ENCODE assay signal across 13 mouse cellular contexts in genomic region chr1:90210346-90210745, GRCm38 (mm10). TPM values are rescaled to one million over a fixed set of nuclear protein-coding genes. Genes with fewer than 3 reads are reported as not detected.
A peak's percentile ranks its signal among the peaks of the same experiment; 100 is the strongest.
DNase-seq lines count a peak whose midpoint lies in the region; ATAC-seq lines count a peak whose summit lies in the region.
"Had no signal": no experiment of that assay in that cellular context is flagged by ENCODE, and none has a peak within 500 bp of the region (broad histone marks: within the 10 kb centered on the region; RNA-seq: fewer than 3 reads in every experiment).

No protein-coding gene starts in this region.

- peaks cover 45% of the 10 kb centered on the region for H3K4me1 ChIP-seq in forebrain, embryonic 14.5 days (ENCODE audit: control insufficient read depth, insufficient read depth, low read length)
- H3K4me1 ChIP-seq in forebrain, embryonic 11.5 days (replicated peaks; ENCODE audit: control insufficient read depth, insufficient read depth, low read length), result peaks cover 26% of the 10 kb centered on the region
- H3K4me1 ChIP-seq in heart, embryonic 16.5 days (ENCODE audit: control insufficient read depth, insufficient read depth, low read length), result peaks cover 18% of the 10 kb centered on the region
- H3K4me1 ChIP-seq in midbrain, embryonic 13.5 days (replicated peaks), result peaks cover 71% of the 10 kb centered on the region
- peaks cover 19% of the 10 kb centered on the region for H3K4me1 ChIP-seq in midbrain, embryonic 16.5 days (ENCODE audit: control insufficient read depth, insufficient read depth, low read length)

- peak overlapping the region; percentile 35 for H3K4me2 ChIP-seq in forebrain, embryonic 14.5 days (ENCODE audit: low read length)
- H3K4me2 ChIP-seq in forebrain, embryonic 11.5 days (ENCODE audit: low read depth, low read length, severe bottlenecking), result no peak overlapping the region
- H3K4me2 ChIP-seq in heart, embryonic 16.5 days (ENCODE audit: low read depth, low read length), result 0 out of 2 replicates have a peak overlapping the region, but pooled peaks have one; percentile 19
- H3K4me2 ChIP-seq in midbrain, embryonic 13.5 days (replicated peaks), result peak overlapping the region; percentile 17; the same call in 1 of the 2 replicates
- H3K4me2 ChIP-seq in midbrain, embryonic 16.5 days (ENCODE audit: low read length), result no peak overlapping the region
- H3K4me2 ChIP-seq: intestine, embryonic 15.5 days had no signal

- no peak for ATAC-seq in forebrain, embryonic 14.5 days
- ATAC-seq in forebrain, embryonic 11.5 days (replicated peaks; ENCODE audit: low FRiP score), result no peak
- ATAC-seq in heart, embryonic 16.5 days (replicated peaks; ENCODE audit: extremely low read depth, insufficient read depth, low FRiP score), result no peak
- ATAC-seq in midbrain, embryonic 13.5 days, result no peak
- no peak for ATAC-seq in midbrain, embryonic 16.5 days
- ATAC-seq: intestine, embryonic 15.5 days had no signal

- no peaks in the 10 kb centered on the region for H3K9me3 ChIP-seq in forebrain, embryonic 14.5 days (replicated peaks; ENCODE audit: control insufficient read depth, low read length)
- no peaks in the 10 kb centered on the region for H3K9me3 ChIP-seq in forebrain, embryonic 11.5 days (ENCODE audit: control insufficient read depth, low read length)
- H3K9me3 ChIP-seq in heart, embryonic 16.5 days (replicated peaks; ENCODE audit: control insufficient read depth, low read length), result no peaks in the 10 kb centered on the region
- H3K9me3 ChIP-seq in midbrain, embryonic 13.5 days, result no peaks in the 10 kb centered on the region
- no peaks in the 10 kb centered on the region for H3K9me3 ChIP-seq in midbrain, embryonic 16.5 days (replicated peaks; ENCODE audit: control insufficient read depth, low read length, poor library complexity, severe bottlenecking)
- H3K9me3 ChIP-seq: heart, embryonic 10.5 days; intestine, embryonic 15.5 days had no signal

- DNase-seq in forebrain, embryonic 14.5 days (ENCODE audit: low spot score), result no peak
- DNase-seq in forebrain, embryonic 11.5 days (ENCODE audit: low spot score), result no peak
- no peak for DNase-seq in heart, postnatal 14 days
- DNase-seq in cerebellum, adult 9-11 months, result no peak
- DNase-seq: liver; lung, adult 18-20 months; lung, postnatal 4 days had no signal

- 0 out of 2 replicates have a peak overlapping the region, but pooled peaks have one; percentile 13 for H3K9ac ChIP-seq in forebrain, embryonic 14.5 days (ENCODE audit: low read length)
- H3K9ac ChIP-seq in forebrain, embryonic 11.5 days (ENCODE audit: low read length), result no peak overlapping the region
- H3K9ac ChIP-seq in heart, embryonic 16.5 days (ENCODE audit: low read length), result no peak overlapping the region
- H3K9ac ChIP-seq in midbrain, embryonic 13.5 days (replicated peaks), result no peak overlapping the region
- H3K9ac ChIP-seq in midbrain, embryonic 16.5 days (ENCODE audit: low read depth, low read length), result no peak overlapping the region
- H3K9ac ChIP-seq: intestine, embryonic 15.5 days had no signal

- peaks cover 16% of the 10 kb centered on the region for H3K36me3 ChIP-seq in forebrain, embryonic 14.5 days (ENCODE audit: control insufficient read depth, insufficient read depth, low read length)
- H3K36me3 ChIP-seq in forebrain, embryonic 11.5 days (ENCODE audit: control insufficient read depth, insufficient read depth, low read length), result peaks cover 12% of the 10 kb centered on the region
- H3K36me3 ChIP-seq in heart, embryonic 16.5 days (ENCODE audit: control insufficient read depth, insufficient read depth), result peaks cover 2% of the 10 kb centered on the region; the same call in 1 of the 2 replicates
- peaks cover 16% of the 10 kb centered on the region for H3K36me3 ChIP-seq in midbrain, embryonic 13.5 days
- H3K36me3 ChIP-seq in midbrain, embryonic 16.5 days (ENCODE audit: control insufficient read depth, insufficient read depth, low read length), result no peaks in the 10 kb centered on the region
- H3K36me3 ChIP-seq: intestine, embryonic 15.5 days had no signal

- no peaks in the 10 kb centered on the region for H3K27me3 ChIP-seq in forebrain, embryonic 14.5 days (replicated peaks; ENCODE audit: control insufficient read depth, insufficient read depth, low read length)
- H3K27me3 ChIP-seq in forebrain, embryonic 11.5 days (ENCODE audit: control insufficient read depth, insufficient read depth, low read length), result no peaks in the 10 kb centered on the region
- H3K27me3 ChIP-seq in heart, embryonic 16.5 days (ENCODE audit: control insufficient read depth, insufficient read depth, low read length), result no peaks in the 10 kb centered on the region
- H3K27me3 ChIP-seq in midbrain, embryonic 13.5 days, result no peaks in the 10 kb centered on the region
- no peaks in the 10 kb centered on the region for H3K27me3 ChIP-seq in midbrain, embryonic 16.5 days (ENCODE audit: control insufficient read depth, insufficient read depth, low read depth, low read length)
- H3K27me3 ChIP-seq: intestine, embryonic 15.5 days had no signal

- H3K4me3 ChIP-seq in forebrain, embryonic 14.5 days (ENCODE audit: low read depth, low read length), result no peak overlapping the region
- H3K4me3 ChIP-seq in forebrain, embryonic 11.5 days (ENCODE audit: low read depth, low read length), result no peak overlapping the region
- no peak overlapping the region for H3K4me3 ChIP-seq in heart, embryonic 16.5 days (ENCODE audit: low read length)
- no peak overlapping the region for H3K4me3 ChIP-seq in midbrain, embryonic 13.5 days (replicated peaks)
- H3K4me3 ChIP-seq in midbrain, embryonic 16.5 days (ENCODE audit: low read depth, low read length), result no peak overlapping the region
- H3K4me3 ChIP-seq: heart, embryonic 10.5 days; intestine, embryonic 15.5 days had no signal

- intact Hi-C loops in heart, postnatal 14 days (cut with DNase I), result no loop called here

- WGBS in forebrain, embryonic 14.5 days, result 90% methylated on average over 6 of the region's 6 CpGs
- WGBS in forebrain, embryonic 11.5 days, result 89% methylated on average over 6 of the region's 6 CpGs
- 64% methylated on average over 6 of the region's 6 CpGs for WGBS in heart, embryonic 16.5 days
- 87% methylated on average over 6 of the region's 6 CpGs for WGBS in midbrain, embryonic 13.5 days
- 89% methylated on average over 6 of the region's 6 CpGs for WGBS in midbrain, embryonic 16.5 days

- H3K27ac ChIP-seq in forebrain, embryonic 14.5 days (ENCODE audit: low read depth, low read length), result peak overlapping the region; percentile 52; the same call in 1 of the 2 replicates
- no peak overlapping the region for H3K27ac ChIP-seq in forebrain, embryonic 11.5 days (ENCODE audit: low read depth, low read length)
- H3K27ac ChIP-seq in heart, embryonic 16.5 days (ENCODE audit: low read length), result no peak overlapping the region
- no peak overlapping the region for H3K27ac ChIP-seq in midbrain, embryonic 13.5 days
- H3K27ac ChIP-seq in midbrain, embryonic 16.5 days (ENCODE audit: low read length), result no peak overlapping the region
- H3K27ac ChIP-seq: heart, embryonic 10.5 days; intestine, embryonic 15.5 days had no signal

RNA-seq across cellular contexts. Expression of gene Ackr3, which starts 6.6 kb away (rescaled TPM):
- polyA plus RNA-seq in forebrain, embryonic 14.5 days (2014; fragmentation: Nextera tagmentation; extraction: Ambion mirVana), result 33.5 and 40.2 TPM in 2 replicates
- 31.2 and 31.9 TPM in 2 replicates for polyA plus RNA-seq in forebrain, embryonic 11.5 days (2014; fragmentation: Nextera tagmentation; extraction: Ambion mirVana)
- polyA plus RNA-seq in heart, embryonic 16.5 days (2015; fragmentation: Nextera tagmentation; extraction: Ambion mirVana), result 23.8 and 27.0 TPM in 2 replicates
- total RNA-seq in heart, postnatal 14 days (2021), result 10 to 100 TPM; 53.0 to 62.6 TPM
- polyA plus RNA-seq in midbrain, embryonic 13.5 days (2015; fragmentation: Nextera tagmentation; extraction: Ambion mirVana), result 16.1 and 17.1 TPM in 2 replicates
- polyA plus RNA-seq in midbrain, embryonic 16.5 days (2015; fragmentation: Nextera tagmentation; extraction: Ambion mirVana), result 10.4 and 10.9 TPM in 2 replicates

RNA-seq across cellular contexts. Expression of gene Iqca, which starts 57.1 kb away (rescaled TPM):
- polyA plus RNA-seq in forebrain, embryonic 14.5 days (2014; fragmentation: Nextera tagmentation; extraction: Ambion mirVana), result 0.95 and 0.99 TPM in 2 replicates
- polyA plus RNA-seq in forebrain, embryonic 11.5 days (2014; fragmentation: Nextera tagmentation; extraction: Ambion mirVana), result 0.29 and 0.36 TPM in 2 replicates
- polyA plus RNA-seq in heart, embryonic 16.5 days (2015; fragmentation: Nextera tagmentation; extraction: Ambion mirVana), result 0.16 and 0.37 TPM in 2 replicates
- total RNA-seq in heart, postnatal 14 days (2021), result under 1 TPM in 1 of 2 experiments, not detected in 1; 0.36 TPM
- polyA plus RNA-seq in midbrain, embryonic 13.5 days (2015; fragmentation: Nextera tagmentation; extraction: Ambion mirVana), result 0.24 and 0.35 TPM in 2 replicates
- polyA plus RNA-seq in midbrain, embryonic 16.5 days (2015; fragmentation: Nextera tagmentation; extraction: Ambion mirVana), result 0.62 and 0.85 TPM in 2 replicates
- polyA plus RNA-seq: C2C12 had no signal

Comparison
In these comparisons a context has a peak if more than half of its experiments do, and no peak if none do; other contexts are left out.
1. H3K4me2 ChIP-seq: peak in forebrain, embryonic 14.5 days (single experiment), heart, embryonic 16.5 days (single experiment) and midbrain, embryonic 13.5 days (single experiment); none in forebrain, embryonic 11.5 days (single experiment) and midbrain, embryonic 16.5 days (single experiment).